Mouse (Mus musculus) neural tube, postnatal 0 days (tissue): ENCODE measurements around the gene Fam171a1. TPM values are rescaled to one million over a fixed set of nuclear protein-coding genes. Genes with fewer than 3 reads are reported as not detected.

Experiments
- microRNA-seq: library from miRNA; unstranded; fragments of <30 nt; microRNA quantifications from one replicate; pipeline ENCODE4, GENCODE M21; 2016
- polyA plus RNA-seq: library from polyadenylated mRNA; unstranded; fragments of >200 nt; fragmentation: Nextera tagmentation; extraction: Ambion mirVana; gene quantifications from 2 replicates; pipeline ENCODE4 v1.2.1, GENCODE M21; 2015

Gene Fam171a1
- 34.0 and 35.9 TPM in 2 replicates for polyA plus RNA-seq

DNA sequence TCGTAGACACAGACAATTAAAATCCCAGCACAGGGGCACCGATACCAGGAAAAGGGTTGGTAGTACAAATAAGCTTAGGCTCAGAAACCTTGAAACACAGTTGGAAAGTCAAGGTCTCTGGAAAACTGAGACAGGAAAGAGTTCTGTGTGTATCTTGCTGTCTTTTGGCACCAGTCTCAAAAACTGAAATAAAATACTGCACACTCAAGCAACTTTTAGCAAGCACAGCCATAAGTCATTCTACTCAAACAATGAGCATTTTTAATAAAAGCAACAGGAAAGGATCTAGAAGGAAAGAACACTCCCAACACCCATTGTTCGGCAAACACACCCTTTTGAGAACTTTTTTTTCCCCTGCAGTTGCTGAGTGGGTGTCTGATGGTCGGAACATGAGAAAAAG, at the start of gene Fam171a1:
Gene Fam171a1 (plus strand): TSS at position 359 of the 400 bp plus-strand sequence.

Small RNA genes lying within 50 kb of the gene (microRNA-seq; reads per million reads assigned to microRNA genes)
- not detected for gene Gm27306

Other genes starting within 250 kb of the Fam171a1 start
- 90.1 and 90.5 TPM in 2 replicates for gene Nmt2, start 170.0 kb downstream of the Fam171a1 start, polyA plus RNA-seq
- 12.0 and 12.9 TPM in 2 replicates for gene Rpp38, start 218.4 kb downstream of the Fam171a1 start, polyA plus RNA-seq
- gene Acbd7, start 221.9 kb downstream of the Fam171a1 start, polyA plus RNA-seq: 11.3 and 12.3 TPM in 2 replicates